Mouse (Mus musculus) CD8-positive naive resting alpha-beta T cell, adult 2 months (primary cell): ENCODE measurements around the gene Gramd2.

Experiments used
- DNase-seq, 2 experiments: peaks; one replicate each; pipeline ENCODE4 v3.0.0; 2022; ENCODE audit warnings: low read depth in 2 of 2, low spot score in 2 of 2

The Gramd2 gene

GRCm38 (mm10) chr9:59679678-59680533 is at the start of gene Gramd2:
Gene Gramd2, plus strand, starts transcription at chr9:59680144.
- DNase-seq: no peak

DNA sequence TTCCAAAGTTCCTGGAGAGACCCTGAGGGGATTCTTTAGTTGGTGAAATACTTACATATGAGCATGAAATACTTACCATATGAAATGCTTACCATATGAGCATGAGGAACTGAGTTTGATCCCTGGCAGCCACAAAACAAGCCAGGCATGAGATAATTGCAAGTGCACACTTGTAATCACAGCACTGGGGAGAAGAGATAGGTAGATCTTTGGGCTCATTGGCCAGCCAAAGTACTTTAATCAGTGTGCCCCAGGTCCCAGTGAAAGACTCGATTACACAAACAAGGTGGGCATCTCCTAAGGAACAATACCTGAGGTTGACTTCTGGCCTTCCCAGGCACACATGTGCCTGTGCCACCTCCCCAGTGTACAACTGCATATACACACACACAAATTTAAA is 41.6 kb upstream of the Gramd2 start:
- DNase-seq: no peak

DNA sequence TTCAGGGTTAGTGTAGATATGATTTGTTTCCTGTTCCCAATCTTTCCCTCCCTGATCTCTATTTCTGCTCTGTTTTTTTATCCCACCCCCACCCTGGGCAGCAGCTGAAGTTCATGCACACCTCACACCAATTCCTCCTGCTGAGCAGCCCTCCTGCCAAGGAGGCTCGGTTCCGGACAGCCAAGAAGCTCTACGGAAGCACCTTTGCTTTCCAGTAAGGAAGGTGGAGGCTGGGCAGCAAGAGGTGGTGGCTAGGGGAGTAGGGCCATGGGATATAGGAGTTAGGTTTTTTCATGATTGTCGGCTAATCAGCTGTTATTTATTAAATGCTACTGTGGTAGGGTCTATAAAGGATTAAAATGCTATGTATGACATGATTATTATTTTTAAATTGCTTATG is 40.0 kb upstream of the Gramd2 start:
- DNase-seq: no peak

- DNase-seq: no peak
These were observed 38.6 kb upstream of the Gramd2 start for GRCm38 (mm10) chr9:59641320-59641719.

DNA sequence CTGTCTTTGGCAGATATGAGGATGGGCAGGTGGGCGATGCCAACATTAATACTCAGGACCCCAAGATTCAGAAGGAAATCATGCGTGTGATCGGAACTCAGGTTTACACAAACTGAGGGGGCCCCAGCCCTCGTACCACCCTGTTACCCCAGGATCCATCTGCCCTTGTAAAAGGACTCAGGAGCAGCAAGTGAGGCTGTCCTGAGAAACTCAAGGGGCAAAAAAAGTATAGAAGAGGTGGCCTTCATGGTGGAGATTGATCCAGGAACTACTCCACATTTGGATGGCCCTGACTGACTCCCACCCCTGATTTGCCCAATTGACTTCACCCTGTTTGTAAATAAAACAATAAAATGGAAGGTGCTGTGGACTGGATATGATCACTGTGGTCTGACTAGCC is 30.0 kb upstream of the Gramd2 start:
- no peak for DNase-seq

DNA sequence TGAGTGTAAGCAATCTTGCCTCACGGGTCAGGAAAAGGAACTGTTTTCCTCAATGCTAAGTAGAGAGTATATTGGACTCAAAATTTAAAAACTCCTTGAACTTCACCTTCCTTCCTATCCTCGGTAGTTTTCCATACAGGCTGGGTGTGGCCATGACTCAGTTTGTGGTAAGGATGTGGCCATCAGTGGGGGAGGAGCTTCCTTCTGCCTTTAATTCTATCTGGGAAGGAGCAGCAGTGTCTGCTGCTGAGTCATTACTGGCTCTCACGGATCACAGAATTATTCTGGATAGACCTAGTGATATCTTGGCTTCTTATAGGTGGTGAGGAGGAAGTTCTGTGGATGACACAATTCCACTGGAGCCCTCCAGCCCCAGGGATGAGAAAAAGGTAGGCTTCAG is 26.6 kb upstream of the Gramd2 start:
- DNase-seq: no peak

DNA sequence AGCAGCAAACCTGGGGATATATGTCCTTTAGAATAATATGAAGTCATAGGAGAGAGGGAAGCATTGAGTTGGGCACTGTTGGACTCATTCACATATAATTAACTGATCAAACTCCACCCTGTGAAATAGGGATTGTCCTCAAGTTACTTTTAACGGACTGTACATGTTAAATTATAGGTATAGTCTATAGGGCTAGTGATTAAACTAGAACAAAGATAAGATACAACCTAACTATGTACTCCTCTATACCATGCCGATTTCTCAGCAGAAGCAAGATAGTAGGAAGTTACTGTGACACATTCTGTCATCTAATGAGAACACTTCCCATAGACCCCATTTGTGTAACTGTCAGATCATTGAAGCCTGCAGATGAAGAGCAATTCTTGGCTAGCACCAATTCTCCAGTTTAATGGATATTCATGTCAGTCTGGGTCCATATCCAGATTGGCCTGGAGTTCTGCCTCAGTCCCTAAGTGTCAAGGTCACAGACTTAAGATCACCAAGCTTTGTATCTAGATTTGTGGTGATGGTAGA is 25.4 kb upstream of the Gramd2 start:
- DNase-seq: no peak

- DNase-seq: peak; percentile 92 to 94
These were observed 23.8 kb upstream of the Gramd2 start, which contains the start of gene Pkm for GRCm38 (mm10) chr9:59655958-59656634. Gene Pkm, plus strand, starts transcription at chr9:59656368.

DNA sequence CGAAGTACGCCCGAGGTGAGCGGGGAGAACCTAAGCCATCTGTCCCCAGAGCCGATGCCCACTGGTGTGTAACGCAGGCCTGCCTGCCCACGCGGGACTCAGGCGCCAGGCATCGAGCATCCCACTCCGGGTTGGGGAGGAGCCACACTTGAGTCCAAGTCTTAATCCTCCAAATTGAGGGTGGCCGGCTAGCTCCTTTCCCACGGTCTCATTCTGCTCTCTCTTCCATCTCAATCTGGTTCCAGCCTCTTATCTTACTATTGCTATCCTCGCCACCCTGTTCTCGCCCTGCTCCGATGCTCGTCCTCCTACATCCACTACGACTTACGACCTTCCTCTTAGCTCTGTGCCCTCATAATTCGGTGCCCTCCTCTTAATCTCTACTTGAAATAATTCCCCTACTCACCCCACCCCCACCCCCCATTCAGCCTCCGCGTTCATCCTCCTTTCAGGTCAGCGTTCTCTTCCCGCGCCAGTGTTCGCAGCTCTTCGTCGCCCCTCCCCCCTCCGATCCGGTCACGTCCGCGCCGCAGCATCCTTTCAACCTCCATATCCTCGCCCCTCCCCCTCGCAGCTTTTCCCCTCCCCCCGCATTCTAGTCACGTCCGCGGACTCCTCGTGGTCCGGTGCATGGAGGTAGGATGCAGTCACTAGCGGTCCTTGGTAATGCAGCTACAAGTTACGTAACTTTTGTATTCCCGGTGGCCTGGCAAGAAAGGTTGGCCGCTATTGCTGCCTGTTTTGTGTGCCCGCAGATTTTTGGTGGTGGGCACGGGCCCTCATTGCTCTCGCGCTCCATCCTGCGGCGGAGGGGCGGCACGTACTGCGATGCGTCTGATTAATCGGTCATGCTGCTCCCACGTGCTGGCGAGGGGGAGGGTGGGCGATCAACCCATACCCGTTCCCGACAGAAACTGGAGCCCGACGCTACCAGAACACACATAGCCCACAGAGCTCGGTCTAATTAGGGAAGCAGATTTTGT is 23.0 kb upstream of the Gramd2 start:
- peak; percentile 42 to 48 for DNase-seq

GRCm38 (mm10) chr9:59658146-59658545 is 21.8 kb upstream of the Gramd2 start:
- no peak for DNase-seq

GRCm38 (mm10) chr9:59659036-59660026 is 20.6 kb upstream of the Gramd2 start:
- peak; percentile 74 to 83 for DNase-seq

DNA sequence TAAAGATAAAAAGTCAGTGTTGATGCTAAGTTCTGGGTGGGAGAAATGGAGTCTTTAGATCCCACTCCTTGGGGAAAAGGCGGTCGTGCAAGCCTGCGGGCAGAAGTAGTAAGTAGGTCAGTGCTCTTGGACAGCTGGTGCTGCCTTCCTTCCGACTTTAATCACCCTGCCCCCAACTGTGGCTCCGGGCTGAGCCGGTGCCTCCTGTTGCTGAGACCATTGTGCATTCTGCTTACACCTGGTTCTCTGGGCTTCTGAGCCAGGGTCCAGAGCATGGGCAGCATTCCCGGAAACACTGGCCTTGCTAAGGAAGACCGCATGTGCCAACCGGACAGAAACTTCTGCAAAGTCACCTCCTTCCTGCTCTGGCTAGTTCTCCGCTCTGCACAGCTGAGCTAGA is 19.5 kb upstream of the Gramd2 start:
- DNase-seq: no peak

- DNase-seq: no peak
These were observed 18.5 kb upstream of the Gramd2 start for GRCm38 (mm10) chr9:59661298-59661975.

DNA sequence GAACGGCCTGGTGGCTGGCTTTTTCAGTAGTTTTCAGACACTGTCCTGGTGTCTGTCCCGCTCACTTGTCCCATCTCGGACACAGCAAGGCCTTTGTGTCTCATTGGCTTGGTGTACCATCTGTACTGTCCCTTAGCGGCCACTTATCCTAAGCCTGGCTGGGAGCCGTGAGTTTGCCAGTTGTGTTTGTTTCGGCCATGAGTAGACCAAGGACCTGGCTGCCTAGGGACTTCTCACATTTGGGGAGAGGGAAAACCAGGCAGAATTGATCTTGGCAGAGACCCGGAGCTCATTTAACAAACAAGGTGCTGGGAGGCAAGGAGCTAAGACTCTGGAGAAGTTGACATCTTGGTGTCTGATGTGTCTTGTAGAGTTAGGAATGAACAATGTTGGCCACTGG is 16.7 kb upstream of the Gramd2 start:
- DNase-seq: no peak

- DNase-seq: no peak
These were observed 16.0 kb upstream of the Gramd2 start for GRCm38 (mm10) chr9:59663957-59664356.

- DNase-seq: no peak
These were observed 15.2 kb upstream of the Gramd2 start for GRCm38 (mm10) chr9:59664664-59665256.

DNA sequence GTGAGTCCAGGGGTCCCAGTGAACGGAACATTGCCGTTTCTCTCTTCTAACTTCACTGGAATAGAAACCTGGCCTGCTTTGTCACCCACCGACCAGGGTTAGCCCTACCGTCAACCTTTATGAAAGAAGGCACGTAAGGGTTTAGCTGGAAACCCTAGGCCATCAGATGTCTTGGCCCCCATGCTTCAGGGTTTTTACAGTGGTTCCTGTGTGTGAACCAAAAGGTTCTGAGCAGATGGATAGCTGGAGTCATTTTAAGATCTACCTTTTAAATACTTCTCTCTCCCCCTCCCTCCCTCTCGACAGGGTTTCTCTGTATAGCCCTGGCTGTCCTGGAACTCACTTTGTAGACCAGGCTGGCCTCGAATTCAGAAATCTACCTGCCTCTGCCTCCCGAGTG is 13.9 kb upstream of the Gramd2 start:
- DNase-seq: no peak

DNA sequence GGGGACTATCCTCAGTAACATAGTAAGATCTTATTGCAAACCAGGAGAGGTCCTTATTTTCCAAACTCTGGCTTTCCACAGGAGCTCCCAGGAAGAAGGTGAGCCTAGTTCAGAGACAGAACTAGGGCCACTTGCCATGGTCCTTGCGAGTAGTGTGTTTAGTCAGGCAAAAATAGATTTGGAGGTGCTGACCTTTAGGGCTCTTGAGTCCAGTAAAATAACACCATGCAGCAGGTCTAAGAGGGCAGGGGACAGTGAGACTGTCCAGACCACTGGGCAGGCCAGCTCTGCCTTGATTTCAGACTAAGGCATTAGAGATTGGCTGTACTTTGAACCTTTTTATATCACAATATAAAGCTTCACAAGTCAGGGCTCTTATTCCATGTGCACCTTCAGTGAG is 13.1 kb upstream of the Gramd2 start:
- DNase-seq: no peak

GRCm38 (mm10) chr9:59667250-59667649 is 12.7 kb upstream of the Gramd2 start:
- no peak for DNase-seq
